Mouse (Mus musculus): ENCODE measurements around the gene Olfr126. TPM values are rescaled to one million over a fixed set of nuclear protein-coding genes. Genes with fewer than 3 reads are reported as not detected.

Gene Olfr126
- polyA plus RNA-seq, 2 experiments = not detected

- WGBS = 81% methylated on average over 3 of the region's 3 CpGs
- TF ChIP-seq POLR2A (IDR thresholded peaks at IDR 0.05; ENCODE audit: borderline replicate concordance, extremely low read depth, insufficient read depth, insufficient read length) = no peak
- H3K27me3 ChIP-seq (ENCODE audit: control insufficient read depth, insufficient read depth, low read length) = no peaks in the 10 kb centered on the region
- ATAC-seq (ENCODE audit: low FRiP score, low read depth) = no peak
- H3K27ac ChIP-seq (replicated peaks; ENCODE audit: low read depth, low read length) = no peak overlapping the region
- no peak overlapping the region for H3K4me2 ChIP-seq (replicated peaks; ENCODE audit: low read depth, low read length, severe bottlenecking)
- H3K4me1 ChIP-seq (ENCODE audit: control insufficient read depth, insufficient read depth, low read length) = no peaks in the 10 kb centered on the region
- no peak overlapping the region for H3K9ac ChIP-seq (ENCODE audit: low read depth, low read length, severe bottlenecking)
- no peaks in the 10 kb centered on the region for H3K9me3 ChIP-seq (ENCODE audit: control insufficient read depth, low read length)
- no peak overlapping the region for H3K4me3 ChIP-seq (replicated peaks; ENCODE audit: low read length)
- H3K36me3 ChIP-seq (ENCODE audit: control insufficient read depth, insufficient read depth, low read length) = no peaks in the 10 kb centered on the region
- no peak for DNase-seq (ENCODE audit: low spot score)
Measured at GRCm38 (mm10) chr17:37873830-37874229, 26.5 kb downstream of the Olfr126 start.

DNA sequence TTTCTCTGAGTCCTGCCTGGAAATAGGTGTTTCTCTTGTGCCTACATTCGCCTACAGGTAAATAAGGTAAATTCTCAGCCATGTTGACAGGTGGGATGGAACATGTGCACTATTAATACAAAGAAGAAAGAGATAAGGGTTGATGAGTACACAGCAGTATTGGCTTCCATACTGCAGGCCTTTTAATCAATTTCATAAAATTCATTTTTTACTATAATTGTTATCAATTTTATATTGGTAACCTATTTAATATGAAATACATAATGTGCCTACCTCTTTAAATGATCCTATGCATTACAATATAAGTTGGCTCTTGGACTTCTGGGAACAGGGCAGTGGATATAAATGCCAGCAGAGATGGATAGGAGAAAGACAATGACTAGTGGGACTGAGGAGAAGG, 52.9 kb downstream of the Olfr126 start, which contains the start of gene Olfr127:
Gene Olfr127 (plus strand): TSS at position 301 of the 400 bp plus-strand sequence.
- no peak for DNase-seq (ENCODE audit: low spot score)
- Histone ChIP-seq H3K4me1 (ENCODE audit: control insufficient read depth, insufficient read depth, low read length) (no peaks in the 10 kb centered on the region), H3K27ac (replicated peaks; ENCODE audit: low read depth, low read length) (no peak within 1 kb of the TSS), H3K36me3 (ENCODE audit: control insufficient read depth, insufficient read depth, low read length) (no peaks in the 10 kb centered on the region), H3K9me3 (ENCODE audit: control insufficient read depth, low read length) (no peaks in the 10 kb centered on the region), H3K4me3 (replicated peaks; ENCODE audit: low read length) (no peak within 1 kb of the TSS), H3K27me3 (ENCODE audit: control insufficient read depth, insufficient read depth, low read length) (no peaks in the 10 kb centered on the region), H3K4me2 (replicated peaks; ENCODE audit: low read depth, low read length, severe bottlenecking) (no peak within 1 kb of the TSS), H3K9ac (ENCODE audit: low read depth, low read length, severe bottlenecking) (no peak within 1 kb of the TSS)
- WGBS = 70% methylated on average over 1 of the region's 1 CpGs
- ATAC-seq (ENCODE audit: low FRiP score, low read depth) = no peak
- no peak for TF ChIP-seq POLR2A (IDR thresholded peaks at IDR 0.05; ENCODE audit: borderline replicate concordance, extremely low read depth, insufficient read depth, insufficient read length)

Other genes with a start within 250 kb of the Olfr126 start
- not detected in 2 replicates for gene Olfr115, start 220.4 kb upstream of the Olfr126 start, polyA plus RNA-seq (2012; rRNA removed)
- not detected in 2 replicates for gene Olfr115, start 220.4 kb upstream of the Olfr126 start, polyA plus RNA-seq (2014; fragmentation: Nextera tagmentation; extraction: Ambion mirVana)
- gene Olfr116, start 220.3 kb upstream of the Olfr126 start, polyA plus RNA-seq (2012; rRNA removed) = not detected in 2 replicates
- not detected in 2 replicates for gene Olfr116, start 220.3 kb upstream of the Olfr126 start, polyA plus RNA-seq (2014; fragmentation: Nextera tagmentation; extraction: Ambion mirVana)
- gene Olfr117, start 183.7 kb upstream of the Olfr126 start, polyA plus RNA-seq (2012; rRNA removed) = not detected in 2 replicates
- gene Olfr117, start 183.7 kb upstream of the Olfr126 start, polyA plus RNA-seq (2014; fragmentation: Nextera tagmentation; extraction: Ambion mirVana) = not detected in 2 replicates
- not detected in 2 replicates for gene Olfr118, start 180.5 kb upstream of the Olfr126 start, polyA plus RNA-seq (2012; rRNA removed)
- not detected in 2 replicates for gene Olfr118, start 180.5 kb upstream of the Olfr126 start, polyA plus RNA-seq (2014; fragmentation: Nextera tagmentation; extraction: Ambion mirVana)
- not detected in 2 replicates for gene Olfr119, start 150.9 kb upstream of the Olfr126 start, polyA plus RNA-seq (2012; rRNA removed)
- not detected in 2 replicates for gene Olfr119, start 150.9 kb upstream of the Olfr126 start, polyA plus RNA-seq (2014; fragmentation: Nextera tagmentation; extraction: Ambion mirVana)
- not detected in 2 replicates for gene Olfr120, start 125.7 kb upstream of the Olfr126 start, polyA plus RNA-seq (2012; rRNA removed)
- not detected in 2 replicates for gene Olfr120, start 125.7 kb upstream of the Olfr126 start, polyA plus RNA-seq (2014; fragmentation: Nextera tagmentation; extraction: Ambion mirVana)
- gene Olfr121, start 98.6 kb upstream of the Olfr126 start, polyA plus RNA-seq (2012; rRNA removed) = not detected in 2 replicates
- gene Olfr121, start 98.6 kb upstream of the Olfr126 start, polyA plus RNA-seq (2014; fragmentation: Nextera tagmentation; extraction: Ambion mirVana) = not detected in 2 replicates
- gene Olfr122, start 78.9 kb upstream of the Olfr126 start, polyA plus RNA-seq (2012; rRNA removed) = not detected in 2 replicates
- not detected in 2 replicates for gene Olfr122, start 78.9 kb upstream of the Olfr126 start, polyA plus RNA-seq (2014; fragmentation: Nextera tagmentation; extraction: Ambion mirVana)
- gene Olfr123, start 54.0 kb upstream of the Olfr126 start, polyA plus RNA-seq (2012; rRNA removed) = not detected in 2 replicates
- gene Olfr123, start 54.0 kb upstream of the Olfr126 start, polyA plus RNA-seq (2014; fragmentation: Nextera tagmentation; extraction: Ambion mirVana) = not detected in 2 replicates
- not detected in 2 replicates for gene Olfr124, start 47.6 kb upstream of the Olfr126 start, polyA plus RNA-seq (2012; rRNA removed)
- not detected in 2 replicates for gene Olfr124, start 47.6 kb upstream of the Olfr126 start, polyA plus RNA-seq (2014; fragmentation: Nextera tagmentation; extraction: Ambion mirVana)
- not detected in 2 replicates for gene Olfr125, start 14.5 kb upstream of the Olfr126 start, polyA plus RNA-seq (2012; rRNA removed)
- gene Olfr125, start 14.5 kb upstream of the Olfr126 start, polyA plus RNA-seq (2014; fragmentation: Nextera tagmentation; extraction: Ambion mirVana) = not detected in 2 replicates
- gene Olfr127, start 53.0 kb downstream of the Olfr126 start, polyA plus RNA-seq (2012; rRNA removed) = not detected in 2 replicates
- gene Olfr127, start 53.0 kb downstream of the Olfr126 start, polyA plus RNA-seq (2014; fragmentation: Nextera tagmentation; extraction: Ambion mirVana) = not detected in 2 replicates
- not detected in 2 replicates for gene Olfr128, start 73.1 kb downstream of the Olfr126 start, polyA plus RNA-seq (2012; rRNA removed)
- not detected in 2 replicates for gene Olfr128, start 73.1 kb downstream of the Olfr126 start, polyA plus RNA-seq (2014; fragmentation: Nextera tagmentation; extraction: Ambion mirVana)
- gene Olfr761, start 105.6 kb downstream of the Olfr126 start, polyA plus RNA-seq (2012; rRNA removed) = not detected in 2 replicates
- gene Olfr761, start 105.6 kb downstream of the Olfr126 start, polyA plus RNA-seq (2014; fragmentation: Nextera tagmentation; extraction: Ambion mirVana) = not detected in 2 replicates
- gene Olfr129, start 212.6 kb downstream of the Olfr126 start, polyA plus RNA-seq (2012; rRNA removed) = not detected in 2 replicates
- gene Olfr129, start 212.6 kb downstream of the Olfr126 start, polyA plus RNA-seq (2014; fragmentation: Nextera tagmentation; extraction: Ambion mirVana) = not detected in 2 replicates
- not detected in 2 replicates for gene Olfr130, start 216.4 kb downstream of the Olfr126 start, polyA plus RNA-seq (2012; rRNA removed)
- not detected in 2 replicates for gene Olfr130, start 216.4 kb downstream of the Olfr126 start, polyA plus RNA-seq (2014; fragmentation: Nextera tagmentation; extraction: Ambion mirVana)
- gene Olfr131, start 241.2 kb downstream of the Olfr126 start, polyA plus RNA-seq (2012; rRNA removed) = not detected in 2 replicates
- not detected in 2 replicates for gene Olfr131, start 241.2 kb downstream of the Olfr126 start, polyA plus RNA-seq (2014; fragmentation: Nextera tagmentation; extraction: Ambion mirVana)

Data from limb, embryonic 14.5 days (tissue).